Mouse (Mus musculus) hindbrain, embryonic 14.5 days (tissue): ENCODE measurements around the gene Lhx9. TPM values are rescaled to one million over a fixed set of nuclear protein-coding genes. Genes with fewer than 3 reads are reported as not detected.

Experiments used
- ATAC-seq: fragments of 200-750 bp; cut with Nextera tagmentation; 2 replicates; pipeline ENCODE4 v1.8.0; 2017; ENCODE audit warnings: moderate number of reproducible peaks, mild to moderate bottlenecking, moderate TSS enrichment, moderate library complexity; ENCODE audit not compliant: low FRiP score
- DNase-seq: peaks from one replicate; pipeline ENCODE4 v3.0.0-alpha.2; 2015; ENCODE audit warnings: low spot score
- H3K27ac ChIP-seq: fragments of 300-500 bp; sonication (generic); 2 replicates; pipeline ENCODE4 v1.5.1; 2014; ENCODE audit warnings: mild to moderate bottlenecking, moderate library complexity
- H3K27me3 ChIP-seq: fragments of 300-500 bp; sonication (generic); 2 replicates; pipeline ENCODE4 v1.6.1; 2014; ENCODE audit warnings: mild to moderate bottlenecking, low read length, mixed read lengths; ENCODE audit not compliant: control insufficient read depth, insufficient read depth
- H3K36me3 ChIP-seq: fragments of 300-500 bp; sonication (generic); replicated peaks from 2 replicates; pipeline ENCODE4 v1.6.1; 2014; ENCODE audit not compliant: control insufficient read depth, insufficient read depth
- H3K4me1 ChIP-seq: fragments of 300-500 bp; sonication (generic); replicated peaks from 2 replicates; pipeline ENCODE4 v1.6.1; 2014; ENCODE audit warnings: antibody characterized with exemption, low read length, mixed read lengths; ENCODE audit not compliant: control insufficient read depth, insufficient read depth
- H3K4me2 ChIP-seq: fragments of 300-500 bp; sonication (generic); replicated peaks from 2 replicates; pipeline ENCODE4 v1.6.1; 2014; ENCODE audit warnings: mild to moderate bottlenecking, moderate library complexity
- H3K4me3 ChIP-seq: fragments of 300-500 bp; sonication (generic); replicated peaks from 2 replicates; pipeline ENCODE4 v1.5.1; 2014; ENCODE audit warnings: mild to moderate bottlenecking, low read length
- H3K9ac ChIP-seq: fragments of 300-500 bp; sonication (generic); 2 replicates; pipeline ENCODE4 v1.6.1; 2014
- H3K9me3 ChIP-seq: fragments of 300-500 bp; sonication (generic); 2 replicates; pipeline ENCODE4 v1.6.1; 2016; ENCODE audit warnings: low read length; ENCODE audit not compliant: control insufficient read depth
- WGBS: fragments of 180-500 bp; shearing (Covaris S2); extraction: QIAGEN DNeasy Blood & Tissue Kit; methylation state at CpG from one replicate; pipeline ENCODE4 v1.1.7; 2014; 5-methylcytosine and 5-hydroxymethylcytosine counted together
- polyA plus RNA-seq: library from polyadenylated mRNA; unstranded; fragments of >200 nt; fragmentation: Nextera tagmentation; extraction: Ambion mirVana; gene quantifications from 2 replicates; pipeline ENCODE4 v1.2.1, GENCODE M21; 2014

Lhx9 gene
- polyA plus RNA-seq, 1 experiment from 2014 or later = 9.5 TPM

GRCm38 (mm10) chr1:138822985-138823322, 25.4 kb downstream of the Lhx9 start:
- Histone ChIP-seq H3K27ac (no peak overlapping the region), H3K36me3 (no peaks in the 10 kb centered on the region), H3K9me3 (no peaks in the 10 kb centered on the region), H3K4me1 (no peaks in the 10 kb centered on the region), H3K4me3 (no peak overlapping the region), H3K9ac (no peak overlapping the region), H3K27me3 (no peaks in the 10 kb centered on the region), H3K4me2 (no peak overlapping the region)
- DNase-seq (no peak), ATAC-seq (0 out of 2 replicates have a peak, but pooled peaks have one; percentile 14)
- WGBS = 100% methylated on average over 1 of the region's 1 CpGs

DNA sequence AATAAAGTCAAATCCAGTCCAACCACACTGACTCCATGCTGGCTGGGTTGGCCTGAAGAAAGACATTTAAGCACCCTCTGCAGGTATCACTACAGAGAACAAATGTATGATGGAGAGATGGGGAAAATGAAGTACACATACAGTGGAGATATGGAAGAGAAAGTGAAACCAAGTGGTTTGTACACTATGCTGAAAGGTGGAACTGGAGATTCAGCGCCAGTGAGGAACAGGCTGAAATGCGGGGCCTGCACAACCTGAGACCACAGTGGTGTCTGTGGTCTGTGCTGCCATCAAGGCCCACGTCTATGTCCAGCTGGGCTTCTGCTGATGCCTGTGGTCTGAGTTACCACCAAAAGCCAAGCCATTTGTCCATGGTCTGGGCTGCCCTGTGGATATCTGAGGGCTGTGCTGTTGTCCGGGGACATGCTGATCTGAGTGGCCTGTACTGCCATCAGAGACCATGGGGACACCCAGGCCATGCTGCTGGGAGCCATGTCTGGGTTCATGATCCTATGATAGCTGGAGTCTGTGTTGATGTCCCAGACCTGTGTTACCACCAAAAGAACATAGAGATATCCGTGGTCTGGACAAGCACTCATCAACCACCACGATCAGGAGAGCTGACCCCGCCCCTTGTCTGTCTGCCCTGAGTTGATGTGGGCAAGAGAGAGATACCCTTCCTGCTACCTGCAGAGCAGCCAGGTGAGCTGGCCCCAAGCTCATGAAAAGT, 26.0 kb downstream of the Lhx9 start:
- H3K4me1 ChIP-seq = no peaks in the 10 kb centered on the region
- H3K4me2 ChIP-seq = no peak overlapping the region
- H3K36me3 ChIP-seq = no peaks in the 10 kb centered on the region
- DNase-seq (no peak), ATAC-seq (0 out of 2 replicates have a peak, but pooled peaks have one; percentile 21)
- no peak overlapping the region for H3K4me3 ChIP-seq
- no peak overlapping the region for H3K27ac ChIP-seq
- no peak overlapping the region for H3K9ac ChIP-seq
- H3K27me3 ChIP-seq = no peaks in the 10 kb centered on the region
- WGBS = 93% methylated on average over 7 of the region's 7 CpGs
- no peaks in the 10 kb centered on the region for H3K9me3 ChIP-seq

DNA sequence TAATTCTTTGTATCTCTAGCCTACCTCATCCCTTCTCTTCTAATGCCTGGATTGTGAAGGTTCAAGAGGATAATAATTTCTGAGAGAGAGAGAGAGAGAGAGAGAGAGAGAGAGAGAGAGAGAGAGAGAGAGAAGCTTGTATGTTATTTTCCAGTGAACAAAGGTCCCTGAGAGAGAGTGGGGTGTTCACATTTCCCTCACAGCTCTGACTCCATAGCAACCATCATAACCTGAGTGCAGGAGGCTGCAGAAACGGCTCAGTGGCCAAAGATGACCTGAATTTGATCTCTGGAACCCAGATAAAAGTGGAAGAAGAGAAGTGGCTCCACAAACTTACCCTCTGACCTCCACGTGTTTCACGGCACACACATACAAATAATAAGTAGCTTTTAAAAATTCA, 46.6 kb downstream of the Lhx9 start:
- Histone ChIP-seq H3K4me3 (no peak overlapping the region), H3K27ac (no peak overlapping the region), H3K9ac (no peak overlapping the region), H3K36me3 (no peaks in the 10 kb centered on the region), H3K27me3 (no peaks in the 10 kb centered on the region), H3K4me1 (no peaks in the 10 kb centered on the region), H3K9me3 (no peaks in the 10 kb centered on the region), H3K4me2 (no peak overlapping the region)
- WGBS = 60% methylated on average over 3 of the region's 3 CpGs
- ATAC-seq (no peak), DNase-seq (no peak)

- H3K36me3 ChIP-seq = no peaks in the 10 kb centered on the region
- WGBS = 82% methylated on average over 3 of the region's 3 CpGs
- DNase-seq (no peak), ATAC-seq (no peak)
- H3K4me2 ChIP-seq = no peak overlapping the region
- H3K4me3 ChIP-seq = no peak overlapping the region
- H3K9ac ChIP-seq = no peak overlapping the region
- no peaks in the 10 kb centered on the region for H3K27me3 ChIP-seq
- no peaks in the 10 kb centered on the region for H3K4me1 ChIP-seq
- H3K9me3 ChIP-seq = no peaks in the 10 kb centered on the region
- no peak overlapping the region for H3K27ac ChIP-seq
Observed at GRCm38 (mm10) chr1:138801296-138801695, 47.1 kb downstream of the Lhx9 start.

DNA sequence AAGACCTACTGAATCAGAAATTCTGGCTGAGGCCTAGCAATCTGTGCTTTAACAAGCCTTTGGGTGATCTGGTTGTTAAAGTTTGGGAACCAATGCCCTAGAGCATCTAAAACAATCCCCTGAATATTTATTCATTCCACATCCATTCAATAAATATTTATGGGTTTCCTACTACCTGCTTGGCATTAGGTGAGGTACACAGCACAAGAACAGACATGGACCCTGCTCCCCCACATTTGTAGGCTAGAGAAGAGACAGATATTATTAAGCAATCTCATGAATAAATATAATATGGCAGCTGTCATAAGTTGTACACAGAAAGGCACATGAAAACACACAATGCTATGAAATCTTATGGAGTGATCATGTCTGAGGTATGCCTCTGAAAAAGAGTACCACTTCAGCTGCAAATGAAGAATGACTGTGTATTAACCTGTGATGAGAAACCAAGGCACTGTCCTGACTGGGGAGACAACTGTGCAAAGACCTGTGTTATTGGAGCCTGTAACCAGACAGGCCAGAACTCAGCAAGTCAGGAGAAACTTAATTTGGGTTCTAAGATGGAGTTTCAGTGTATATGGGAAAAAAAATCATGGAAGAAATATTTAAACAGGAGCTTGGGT, 48.6 kb downstream of the Lhx9 start:
- H3K9me3 ChIP-seq = no peaks in the 10 kb centered on the region
- no peak overlapping the region for H3K27ac ChIP-seq
- H3K4me1 ChIP-seq = no peaks in the 10 kb centered on the region
- no peak overlapping the region for H3K4me2 ChIP-seq
- H3K36me3 ChIP-seq = no peaks in the 10 kb centered on the region
- H3K27me3 ChIP-seq = no peaks in the 10 kb centered on the region
- ATAC-seq = no peak
- H3K4me3 ChIP-seq = no peak overlapping the region
- DNase-seq = no peak
- H3K9ac ChIP-seq = no peak overlapping the region

DNA sequence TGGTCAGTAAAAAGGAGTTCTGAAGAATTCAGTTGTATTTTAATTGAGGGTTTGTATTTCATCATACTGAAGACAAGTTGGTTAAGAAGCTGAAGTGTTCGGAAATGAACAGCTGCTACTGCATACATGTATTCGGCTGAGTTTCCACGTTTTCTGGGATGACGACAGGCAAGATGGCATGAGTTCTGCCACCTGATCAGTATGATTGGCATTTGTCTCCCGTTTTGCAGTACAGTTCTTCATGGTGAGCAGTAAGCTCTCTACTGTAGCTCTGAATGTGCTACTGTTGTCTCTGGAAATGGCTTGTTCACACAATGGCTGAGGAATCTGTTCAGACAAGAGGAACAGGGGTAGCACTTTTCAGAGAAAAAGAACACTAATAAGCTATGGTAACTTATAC, 50.3 kb downstream of the Lhx9 start:
- H3K9ac ChIP-seq = no peak overlapping the region
- no peak for ATAC-seq
- H3K36me3 ChIP-seq = no peaks in the 10 kb centered on the region
- 92% methylated on average over 5 of the region's 5 CpGs for WGBS
- no peaks in the 10 kb centered on the region for H3K4me1 ChIP-seq
- no peak overlapping the region for H3K4me2 ChIP-seq
- no peak overlapping the region for H3K4me3 ChIP-seq
- no peaks in the 10 kb centered on the region for H3K9me3 ChIP-seq
- H3K27ac ChIP-seq = no peak overlapping the region
- DNase-seq = no peak
- no peaks in the 10 kb centered on the region for H3K27me3 ChIP-seq

DNA sequence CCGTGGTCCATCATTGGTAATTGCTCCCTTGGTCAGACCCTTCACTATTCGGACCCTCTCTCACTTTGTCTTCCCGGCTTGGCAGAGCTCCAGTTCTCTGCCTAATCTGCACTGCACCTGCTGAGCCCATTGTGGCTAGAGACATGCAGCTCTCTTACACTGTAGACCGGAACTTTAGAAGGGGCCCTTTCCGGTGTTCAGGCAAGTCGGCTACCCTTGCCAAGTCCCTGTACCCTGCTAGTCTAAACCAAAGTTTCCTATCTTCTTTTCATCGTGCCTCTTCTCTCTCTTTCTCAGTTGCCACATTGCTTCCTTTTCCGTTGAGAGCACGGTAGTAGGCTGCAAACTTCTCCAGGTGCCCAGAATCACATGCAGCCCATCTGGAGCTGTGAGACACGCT, 62.5 kb downstream of the Lhx9 start:
- no peaks in the 10 kb centered on the region for H3K9me3 ChIP-seq
- no peak for DNase-seq
- 62% methylated on average over 10 of the region's 10 CpGs for WGBS

DNA sequence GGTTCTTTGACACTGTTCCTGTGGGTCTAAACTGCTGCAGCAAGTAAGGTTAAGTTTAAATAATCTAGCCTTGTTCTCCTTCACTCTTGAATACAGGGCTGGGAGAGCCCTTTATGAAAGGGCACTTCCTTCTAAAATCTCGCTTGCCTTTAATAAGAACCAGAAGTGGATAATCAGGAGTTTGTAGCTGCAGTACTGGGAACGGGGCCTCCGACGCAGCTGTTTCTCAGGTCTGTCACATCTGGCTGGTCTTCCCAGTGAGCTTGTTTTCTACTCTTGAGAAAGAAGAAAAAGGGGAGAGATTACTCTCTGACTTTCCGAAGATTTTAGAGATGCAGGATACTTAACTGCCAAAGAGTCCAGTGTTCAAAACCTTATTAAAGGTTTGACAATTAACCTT, 64.4 kb downstream of the Lhx9 start:
- ATAC-seq (no peak), DNase-seq (no peak)
- no peaks in the 10 kb centered on the region for H3K36me3 ChIP-seq
- H3K9me3 ChIP-seq = no peaks in the 10 kb centered on the region
- H3K27ac ChIP-seq = no peak overlapping the region
- no peak overlapping the region for H3K4me2 ChIP-seq
- 85% methylated on average over 5 of the region's 5 CpGs for WGBS
- H3K27me3 ChIP-seq = no peaks in the 10 kb centered on the region
- H3K9ac ChIP-seq = no peak overlapping the region
- H3K4me1 ChIP-seq = no peaks in the 10 kb centered on the region
- H3K4me3 ChIP-seq = no peak overlapping the region

More for the DNA sequence above, 62.5 kb downstream of the Lhx9 start:
- H3K4me3 ChIP-seq = no peak overlapping the region
- no peak overlapping the region for H3K27ac ChIP-seq
- H3K27me3 ChIP-seq = no peaks in the 10 kb centered on the region
- H3K36me3 ChIP-seq = no peaks in the 10 kb centered on the region
- H3K9ac ChIP-seq = no peak overlapping the region
- no peaks in the 10 kb centered on the region for H3K4me1 ChIP-seq
- no peak overlapping the region for H3K4me2 ChIP-seq
- ATAC-seq = no peak
